Mouse (Mus musculus): Measurements from ENCODE around the gene Gdf15.

GRCm38 (mm10) chr8:70610796-70611771 is 21.2 kb downstream of the Gdf15 start:
- TF ChIP-seq GATA1 (IDR thresholded peaks at IDR 0.05; ENCODE audit: low read length): no peak
- no peak for TF ChIP-seq TAL1 (IDR thresholded peaks at IDR 0.05; ENCODE audit: low read length)
